Mouse (Mus musculus): Measurements from ENCODE around the gene Cbr4. TPM values are rescaled to one million over a fixed set of nuclear protein-coding genes. Genes with fewer than 3 reads are reported as not detected.

The Cbr4 gene
- total and polyA plus RNA-seq, 3 experiments, result 37.0 to 59.1 (median 40.2) TPM

DNA sequence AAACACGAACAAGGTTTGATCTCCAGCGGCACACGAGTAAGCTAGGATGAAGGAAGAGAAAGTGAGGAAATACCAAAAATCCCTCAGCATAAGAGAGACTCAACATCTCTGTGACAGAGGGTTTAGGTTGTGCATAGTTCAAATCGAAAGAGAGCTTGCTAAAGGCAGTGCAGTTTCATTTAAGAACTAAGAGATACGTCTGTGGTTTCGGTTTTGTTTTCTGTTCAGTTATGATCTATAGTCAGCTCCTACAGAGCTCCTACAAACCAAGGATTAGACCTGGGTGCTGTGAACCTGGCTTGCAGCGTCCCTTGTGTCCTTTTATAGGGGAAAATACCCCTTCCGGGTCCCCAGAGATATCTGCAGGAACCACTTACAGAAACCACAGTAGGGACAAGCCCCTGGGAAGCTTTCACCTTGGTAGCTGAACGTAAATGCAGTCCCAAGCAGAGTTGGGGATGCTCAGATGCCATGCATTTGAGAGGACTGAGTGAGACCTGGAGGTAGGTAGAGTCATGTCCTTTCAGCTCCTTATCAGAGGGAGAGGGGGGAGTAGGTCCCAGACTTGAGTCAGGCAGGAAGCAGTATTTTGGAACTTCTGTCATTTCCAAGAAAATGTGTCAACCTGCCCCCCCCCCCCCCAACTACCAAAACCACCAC lies 36.5 kb upstream of the Cbr4 start (continued):
- peak; percentile 48; the same call in 1 of the 2 replicates for TF ChIP-seq JUN (IDR thresholded peaks at IDR 0.05; ENCODE audit: insufficient read depth, low read depth, low read length)
- TF ChIP-seq PAX5 (IDR thresholded peaks at IDR 0.05; ENCODE audit: low read length), result no peak
- peak; percentile 94 for TF ChIP-seq IRF4 (IDR thresholded peaks at IDR 0.05; ENCODE audit: low read depth, low read length)
- TF ChIP-seq MAX (IDR thresholded peaks at IDR 0.05; ENCODE audit: low read length), result no peak
- TF ChIP-seq RAD21 (IDR thresholded peaks at IDR 0.05; ENCODE audit: low read depth, low read length), result no peak; the same call in 1 of the 2 replicates
- peak; percentile 72 for TF ChIP-seq JUND (conservative IDR thresholded peaks at IDR 0.05; ENCODE audit: low read depth, low read length)
- 0 out of 2 replicates have a peak, but pooled peaks have one; percentile 37 for TF ChIP-seq NELFE (IDR thresholded peaks at IDR 0.05; ENCODE audit: low read depth, low read length)
- TF ChIP-seq BHLHE40 (IDR thresholded peaks at IDR 0.05; ENCODE audit: low read depth, low read length), result peak; percentile 31; the same call in 1 of the 2 replicates
- TF ChIP-seq MXI1 (IDR thresholded peaks at IDR 0.05; ENCODE audit: low read depth, low read length), result peak; percentile 70
- TF ChIP-seq ETS1 (conservative IDR thresholded peaks at IDR 0.05; ENCODE audit: low read depth, low read length), result peak; percentile 76; the same call in 1 of the 2 replicates
- 0 out of 2 replicates have a peak, but pooled peaks have one; percentile 45 for TF ChIP-seq MAZ (IDR thresholded peaks at IDR 0.05; ENCODE audit: low read depth, low read length)
- TF ChIP-seq TCF12 (IDR thresholded peaks at IDR 0.05; ENCODE audit: low read depth, low read length), result peak; percentile 45; the same call in 1 of the 2 replicates

DNA sequence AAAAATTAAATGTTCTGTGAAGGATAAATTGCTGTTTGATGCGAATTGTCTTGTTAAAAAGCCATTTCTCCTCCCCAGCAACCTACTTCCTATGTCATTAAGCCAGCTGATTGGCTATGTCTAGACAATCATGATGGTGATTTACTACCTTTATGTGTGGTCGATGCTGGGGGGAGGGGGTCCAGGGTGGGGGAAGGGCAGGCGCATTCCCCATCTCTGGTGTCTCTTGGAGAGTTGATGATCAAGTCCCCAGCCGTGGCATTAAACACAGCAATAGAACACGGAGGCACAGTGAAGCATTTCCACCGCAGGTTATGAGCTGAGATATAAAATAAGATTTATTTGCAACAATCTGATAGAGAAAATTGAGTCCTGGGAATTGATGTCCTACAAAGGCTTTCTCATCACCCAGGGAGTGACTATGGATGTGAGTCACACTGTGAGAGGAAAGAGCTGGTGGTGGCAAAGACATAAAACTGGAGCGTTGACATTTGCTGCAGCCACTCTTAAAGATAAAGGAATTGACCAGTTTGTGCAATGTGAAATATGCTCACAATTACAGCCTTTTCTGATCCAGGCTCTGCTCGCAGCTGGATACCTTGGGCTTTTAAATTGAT lies 35.7 kb upstream of the Cbr4 start:
- dilution Hi-C loops (cut with MboI; ENCODE audit: extremely low pct_ligation_motif_present, extremely low pct_unique_long_range_greater_than_20kb, low sequenced_read_pairs), result no loop called here
- H3K9me3 ChIP-seq (replicated peaks; ENCODE audit: low read length), result no peaks in the 10 kb centered on the region
- H3K4me3 ChIP-seq (replicated peaks in 1 of 3; ENCODE audit: low read depth in 2 of 3, low read length in 2 of 3, poor library complexity in 1 of 3), result no peak overlapping the region
- in situ Hi-C loops (cut with MboI; ENCODE audit: low pct_ligation_motif_present, low pct_unique_long_range_greater_than_20kb, low sequenced_read_pairs), result no loop called here
- no peak for DNase-seq (ENCODE audit: extremely low read depth)
- no peak overlapping the region for H3K27ac ChIP-seq (ENCODE audit: insufficient read depth, low read depth)
- peak overlapping the region; percentile 45; the same call in 1 of the 2 replicates for H3K9ac ChIP-seq (ENCODE audit: insufficient read depth, low read depth)
- peak overlapping the region; percentile 83 for H3K4me2 ChIP-seq (ENCODE audit: insufficient read depth, low read depth, poor library complexity, severe bottlenecking)
- H3K79me2 ChIP-seq (replicated peaks; ENCODE audit: control insufficient read depth, extremely low read depth, insufficient read depth, poor library complexity, severe bottlenecking), result no peaks in the 10 kb centered on the region
- TF ChIP-seq TCF12 (IDR thresholded peaks at IDR 0.05; ENCODE audit: low read depth, low read length) (no peak), CHD2 (IDR thresholded peaks at IDR 0.05; ENCODE audit: low read length) (peak; percentile 84)
- no peaks in the 10 kb centered on the region for H3K36me3 ChIP-seq (replicated peaks in 1 of 2; ENCODE audit: control insufficient read depth in 1 of 2, insufficient read depth in 1 of 2, low read length in 1 of 2)
- peaks cover 5 to 26% of the 10 kb centered on the region in 2 experiments; a peak in 2 of 4 replicates for H3K4me1 ChIP-seq (ENCODE audit: control insufficient read depth in 1 of 2, insufficient read depth in 2 of 2)
- no peaks in the 10 kb centered on the region for H3K27me3 ChIP-seq (replicated peaks)

- Histone ChIP-seq H3K9me3 (replicated peaks; ENCODE audit: low read length) (no peaks in the 10 kb centered on the region), H3K27me3 (replicated peaks) (no peaks in the 10 kb centered on the region), H3K79me2 (replicated peaks; ENCODE audit: control insufficient read depth, extremely low read depth, insufficient read depth, poor library complexity, severe bottlenecking) (no peaks in the 10 kb centered on the region), H3K4me1 (ENCODE audit: control insufficient read depth in 1 of 2, insufficient read depth in 2 of 2) (no peaks in the 10 kb centered on the region; a peak in 1 of 4 replicates), H3K4me2 (ENCODE audit: insufficient read depth, low read depth, poor library complexity, severe bottlenecking) (no peak overlapping the region), H3K9ac (ENCODE audit: insufficient read depth, low read depth) (no peak overlapping the region), H3K36me3 (replicated peaks in 1 of 2; ENCODE audit: control insufficient read depth in 1 of 2, insufficient read depth in 1 of 2, low read length in 1 of 2) (no peaks in the 10 kb centered on the region), H3K4me3 (replicated peaks in 1 of 3; ENCODE audit: low read depth in 2 of 3, low read length in 2 of 3, poor library complexity in 1 of 3) (no peak overlapping the region), H3K27ac (ENCODE audit: insufficient read depth, low read depth) (no peak overlapping the region)
- dilution Hi-C loops (cut with MboI; ENCODE audit: extremely low pct_ligation_motif_present, extremely low pct_unique_long_range_greater_than_20kb, low sequenced_read_pairs) (no loop called here), in situ Hi-C loops (cut with MboI; ENCODE audit: low pct_ligation_motif_present, low pct_unique_long_range_greater_than_20kb, low sequenced_read_pairs) (no loop called here)
- DNase-seq (ENCODE audit: extremely low read depth), result no peak
- TF ChIP-seq ZNF384 (IDR thresholded peaks at IDR 0.05; ENCODE audit: low read depth, low read length), result no peak
- no peak for TF ChIP-seq USF2 (conservative IDR thresholded peaks at IDR 0.05; ENCODE audit: low read depth, low read length)
- TF ChIP-seq POLR2AphosphoS2 (IDR thresholded peaks at IDR 0.05; ENCODE audit: low read depth, low read length), result no peak
- no peak for TF ChIP-seq HCFC1 (IDR thresholded peaks at IDR 0.05; ENCODE audit: low read depth, low read length)
- no peak for TF ChIP-seq E2F4 (IDR thresholded peaks at IDR 0.05; ENCODE audit: insufficient replicate concordance, low read depth, low read length)
- TF ChIP-seq CTCF (conservative IDR thresholded peaks at IDR 0.05 in 1 of 2, IDR thresholded peaks at IDR 0.05 in 1 of 2; ENCODE audit: low read depth in 2 of 2, low read length in 2 of 2), result no peak
- no peak for TF ChIP-seq SMC3 (IDR thresholded peaks at IDR 0.05; ENCODE audit: low read depth, low read length)
- TF ChIP-seq NRF1 (IDR thresholded peaks at IDR 0.05; ENCODE audit: low read depth, low read length), result no peak
- TF ChIP-seq CHD1 (IDR thresholded peaks at IDR 0.05; ENCODE audit: low read depth, low read length), result no peak
Observed at GRCm38 (mm10) chr8:61459763-61460162, 27.8 kb upstream of the Cbr4 start.

All from CH12.LX (cell line).